Mouse (Mus musculus): ENCODE results near the gene Tead3. TPM values are rescaled to one million over a fixed set of nuclear protein-coding genes. Genes with fewer than 3 reads are reported as not detected.
A peak's percentile ranks its signal among the peaks of the same experiment; 100 is the strongest.

Gene Tead3
- total RNA-seq (2012; rRNA removed) (0.17 and 0.42 TPM in 2 replicates), total RNA-seq (2014; rRNA removed) (not detected in 2 replicates), polyA plus RNA-seq (2012; ENCODE audit: insufficient read length, low read depth) (0.08 TPM in 1 of 2 replicates, not detected in the other)

DNA sequence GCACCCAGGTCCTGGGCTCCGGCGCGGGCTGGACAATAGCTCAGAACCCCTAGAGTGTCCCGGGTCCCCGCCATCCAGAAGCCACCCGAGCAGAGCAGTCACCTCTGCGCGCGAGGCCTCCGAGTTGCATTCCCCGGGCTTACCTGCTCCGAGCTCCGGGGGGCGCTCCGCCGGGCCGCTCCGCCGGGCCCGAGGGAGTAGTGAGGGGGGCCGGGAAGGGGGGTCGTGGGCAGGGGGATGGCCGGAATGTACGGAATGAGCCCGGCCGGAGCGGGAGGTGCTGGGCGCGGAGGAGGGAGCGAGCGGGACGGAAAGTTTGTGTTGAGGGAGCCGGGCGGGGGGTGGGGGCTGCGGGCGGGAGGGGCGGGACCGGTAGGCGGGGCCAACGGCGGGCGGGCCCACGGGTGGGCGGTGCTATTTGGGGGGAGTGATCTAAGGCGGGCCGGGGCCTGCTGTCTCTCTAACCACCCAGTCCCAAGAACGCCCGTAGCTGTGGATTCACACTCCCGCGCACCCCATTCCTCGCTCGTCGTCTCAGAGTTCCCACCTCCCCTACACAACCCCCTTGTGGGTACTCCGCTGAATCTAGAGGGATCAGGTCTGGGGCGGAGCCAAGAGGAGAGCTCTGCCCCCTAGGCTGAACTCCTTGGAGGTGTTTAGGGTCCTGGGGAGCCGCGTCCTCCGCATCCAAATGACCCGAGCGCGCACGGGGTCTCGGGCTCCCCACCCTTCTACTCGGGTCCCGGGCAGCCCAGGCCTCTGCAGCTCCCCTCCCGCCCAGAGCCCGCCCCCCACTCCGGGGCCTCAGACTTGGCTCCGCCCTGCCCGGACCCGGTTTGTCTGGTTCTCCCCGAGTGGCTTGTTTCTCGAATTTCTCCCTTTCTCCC, at the start of gene Tead3:
Gene Tead3, minus strand, starts transcription at position 352 of the 887 bp plus-strand sequence.
- Histone ChIP-seq H3K9me3 (replicated peaks; ENCODE audit: low read length) (peaks cover 6% of the 10 kb centered on the region), H3K36me3 (replicated peaks in 1 of 2; ENCODE audit: control insufficient read depth in 1 of 2, insufficient read depth in 1 of 2, low read length in 1 of 2) (no peaks in the 10 kb centered on the region), H3K4me3 (replicated peaks in 1 of 3; ENCODE audit: low read depth in 2 of 3, low read length in 2 of 3, poor library complexity in 1 of 3) (peak within 1 kb of the TSS; percentile 49 to 62 (median 56)), H3K4me2 (ENCODE audit: insufficient read depth, low read depth, poor library complexity, severe bottlenecking) (peak within 1 kb of the TSS; percentile 97), H3K79me2 (replicated peaks; ENCODE audit: control insufficient read depth, extremely low read depth, insufficient read depth, poor library complexity, severe bottlenecking) (no peaks in the 10 kb centered on the region), H3K27ac (ENCODE audit: insufficient read depth, low read depth) (no peak within 1 kb of the TSS), H3K4me1 (ENCODE audit: control insufficient read depth in 1 of 2, insufficient read depth in 2 of 2) (peaks cover 6 to 11% of the 10 kb centered on the region in 2 experiments; a peak in 3 of 4 replicates), H3K9ac (ENCODE audit: insufficient read depth, low read depth) (peak within 1 kb of the TSS; percentile 36), H3K27me3 (replicated peaks) (peaks cover 79% of the 10 kb centered on the region)
- dilution Hi-C loops (cut with MboI; ENCODE audit: extremely low pct_ligation_motif_present, extremely low pct_unique_long_range_greater_than_20kb, low sequenced_read_pairs) = no loop called here
- DNase-seq (ENCODE audit: extremely low read depth) = no peak
- in situ Hi-C loops (cut with MboI; ENCODE audit: low pct_ligation_motif_present, low pct_unique_long_range_greater_than_20kb, low sequenced_read_pairs) = no loop called here
- TF ChIP-seq CTCF (conservative IDR thresholded peaks at IDR 0.05 in 1 of 2, IDR thresholded peaks at IDR 0.05 in 1 of 2; ENCODE audit: low read depth in 2 of 2, low read length in 2 of 2) = peak in 1 of 2 experiments; percentile 14; a peak in 2 of 4 replicates
- no peak for TF ChIP-seq USF2 (conservative IDR thresholded peaks at IDR 0.05; ENCODE audit: low read depth, low read length)

DNA sequence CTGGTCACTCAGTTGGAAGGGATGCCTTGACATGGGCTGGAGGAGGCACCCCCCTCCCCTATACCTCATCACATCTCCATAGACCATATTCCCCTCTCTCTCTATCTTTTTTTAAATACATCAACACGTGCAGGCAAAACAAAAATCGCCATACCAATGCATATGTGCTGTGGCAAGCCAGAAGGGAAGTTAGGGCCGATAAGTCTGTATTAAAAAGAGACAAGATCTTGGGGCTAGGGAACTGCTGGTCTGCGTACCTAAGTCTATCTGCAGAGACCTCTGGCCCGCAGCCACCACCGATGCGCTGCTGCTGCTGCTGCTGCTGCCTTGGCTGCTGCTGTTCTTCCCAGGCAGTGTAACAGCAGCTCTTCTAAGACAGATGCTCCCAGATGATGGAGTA, 44.4 kb upstream of the Tead3 start:
- Histone ChIP-seq H3K4me1 (ENCODE audit: control insufficient read depth in 1 of 2, insufficient read depth in 2 of 2) (peaks cover 0 to 7% of the 10 kb centered on the region in 2 experiments; a peak in 2 of 4 replicates), H3K9ac (ENCODE audit: insufficient read depth, low read depth) (no peak overlapping the region), H3K27ac (ENCODE audit: insufficient read depth, low read depth) (no peak overlapping the region), H3K4me2 (ENCODE audit: insufficient read depth, low read depth, poor library complexity, severe bottlenecking) (no peak overlapping the region), H3K36me3 (replicated peaks in 1 of 2; ENCODE audit: control insufficient read depth in 1 of 2, insufficient read depth in 1 of 2, low read length in 1 of 2) (peaks cover 11 to 20% of the 10 kb centered on the region in 2 experiments), H3K9me3 (replicated peaks; ENCODE audit: low read length) (no peaks in the 10 kb centered on the region), H3K27me3 (replicated peaks) (no peaks in the 10 kb centered on the region), H3K79me2 (replicated peaks; ENCODE audit: control insufficient read depth, extremely low read depth, insufficient read depth, poor library complexity, severe bottlenecking) (no peaks in the 10 kb centered on the region), H3K4me3 (replicated peaks in 1 of 3; ENCODE audit: low read depth in 2 of 3, low read length in 2 of 3, poor library complexity in 1 of 3) (no peak overlapping the region)
- dilution Hi-C loops (cut with MboI; ENCODE audit: extremely low pct_ligation_motif_present, extremely low pct_unique_long_range_greater_than_20kb, low sequenced_read_pairs) (no loop called here), in situ Hi-C loops (cut with MboI; ENCODE audit: low pct_ligation_motif_present, low pct_unique_long_range_greater_than_20kb, low sequenced_read_pairs) (no loop called here)
- no peak for TF ChIP-seq NRF1 (IDR thresholded peaks at IDR 0.05; ENCODE audit: low read depth, low read length)
- TF ChIP-seq SIN3A (IDR thresholded peaks at IDR 0.05; ENCODE audit: low read length) = no peak
- TF ChIP-seq EP300 (IDR thresholded peaks at IDR 0.05; ENCODE audit: low read length) = no peak
- no peak for TF ChIP-seq PAX5 (IDR thresholded peaks at IDR 0.05; ENCODE audit: low read length)
- no peak for TF ChIP-seq CHD1 (IDR thresholded peaks at IDR 0.05; ENCODE audit: low read depth, low read length)
- no peak for TF ChIP-seq CTCF (conservative IDR thresholded peaks at IDR 0.05 in 1 of 2, IDR thresholded peaks at IDR 0.05 in 1 of 2; ENCODE audit: low read depth in 2 of 2, low read length in 2 of 2)
- TF ChIP-seq MAFK (IDR thresholded peaks at IDR 0.05; ENCODE audit: insufficient replicate concordance, low read length) = no peak
- no peak for TF ChIP-seq MXI1 (IDR thresholded peaks at IDR 0.05; ENCODE audit: low read depth, low read length)
- TF ChIP-seq TCF12 (IDR thresholded peaks at IDR 0.05; ENCODE audit: low read depth, low read length) = no peak
- TF ChIP-seq E2F4 (IDR thresholded peaks at IDR 0.05; ENCODE audit: insufficient replicate concordance, low read depth, low read length) = no peak
- no peak for TF ChIP-seq MEF2A (IDR thresholded peaks at IDR 0.05; ENCODE audit: borderline replicate concordance, low read depth, low read length)
- no peak for TF ChIP-seq IRF4 (IDR thresholded peaks at IDR 0.05; ENCODE audit: low read depth, low read length)
- TF ChIP-seq RCOR1 (conservative IDR thresholded peaks at IDR 0.05; ENCODE audit: low read depth, low read length) = no peak
- DNase-seq (ENCODE audit: extremely low read depth) = no peak
